Mouse (Mus musculus): ENCODE measurements at regions not wholly inside any gene's neighbourhood (a gene's known extent, or its start where the extent isn't known, plus 50 kb on each side); places are given as distances from the start of the nearest gene placed in this dataset.

DNA sequence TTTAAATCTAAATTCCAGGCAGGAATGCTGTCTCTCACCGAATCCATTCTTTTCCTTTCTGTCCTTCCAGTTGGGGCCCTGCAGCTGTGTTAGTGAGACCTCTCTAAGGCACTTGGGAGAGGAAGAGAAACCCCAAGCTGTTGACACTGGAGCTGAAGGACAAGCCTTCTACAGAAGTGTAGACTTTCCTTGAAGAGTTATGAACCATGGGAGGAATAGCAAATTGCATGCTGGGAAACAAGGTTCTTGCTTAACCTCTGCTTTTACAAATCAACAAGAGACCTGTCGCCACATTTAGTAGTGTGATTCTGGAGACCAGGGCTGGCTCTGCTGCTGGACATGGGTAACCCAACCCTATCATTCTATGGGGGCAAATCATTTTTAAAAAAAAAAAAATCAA is 200.8 kb upstream of the Sash1 start:
- intact Hi-C loops (cut with DNase I), result no loop called here

DNA sequence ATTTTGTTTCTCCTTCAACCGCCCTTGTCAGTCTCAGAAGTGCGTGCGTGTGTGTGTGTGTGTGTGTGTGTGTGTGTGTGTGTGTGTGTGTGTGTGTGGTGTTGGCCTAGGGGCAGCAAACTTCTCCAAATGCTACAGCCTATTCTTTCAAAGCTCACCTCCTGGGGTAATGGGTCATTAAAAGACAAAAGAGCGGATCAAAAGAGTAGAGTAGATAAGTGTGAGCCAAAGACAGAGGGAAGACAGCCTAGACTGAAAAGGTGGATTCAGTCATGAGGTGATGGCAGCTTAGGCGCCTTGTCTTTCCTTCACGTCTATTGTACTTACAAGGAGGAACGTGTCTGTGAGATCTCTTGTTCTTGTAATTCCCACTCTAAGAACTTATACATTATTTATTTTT is 199.6 kb upstream of the Sash1 start:
- intact Hi-C loops (cut with DNase I), result no loop called here

DNA sequence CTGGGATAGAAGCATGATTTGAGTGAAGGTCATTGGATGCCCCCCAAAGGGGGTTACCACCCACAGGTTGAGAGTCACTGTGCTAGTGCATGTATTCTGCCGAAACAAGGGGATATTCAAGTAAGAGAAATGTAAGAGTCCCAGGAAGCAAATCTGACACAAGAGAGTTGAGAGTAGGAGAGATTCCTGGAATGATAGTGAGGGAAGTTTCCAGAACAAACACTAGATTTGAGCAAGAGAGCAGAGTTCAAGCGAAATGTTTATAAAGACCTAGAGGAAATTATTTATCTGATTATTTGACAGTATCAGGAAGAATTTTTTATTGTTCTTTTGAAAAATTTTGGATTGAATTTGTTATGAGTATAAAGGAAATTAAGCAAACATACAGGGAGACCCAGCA is 189.0 kb upstream of the Sash1 start:
- intact Hi-C loops (cut with DNase I), result loop anchor here (5.0 kb wide), 1 partner anchor 288 kb away; no protein-coding TSS in a partner anchor

DNA sequence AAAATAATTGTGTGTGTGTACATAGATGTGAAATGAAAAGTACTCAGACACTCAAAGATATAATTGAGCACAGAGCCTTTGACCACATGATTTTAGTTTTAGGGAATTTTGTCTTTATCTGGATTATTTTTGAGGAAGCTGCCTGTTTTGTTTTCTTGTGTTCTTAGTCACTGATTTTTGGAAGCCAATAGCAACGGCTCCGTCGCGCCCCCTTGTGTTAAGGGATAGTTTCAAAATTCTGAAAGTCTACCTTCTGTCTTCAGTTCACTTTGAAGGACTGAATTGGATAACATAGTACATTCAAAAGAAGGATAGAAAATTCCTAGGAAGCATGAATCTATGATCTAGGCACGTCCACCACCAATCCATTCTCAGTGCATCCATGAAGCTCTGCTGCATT is 185.8 kb upstream of the Sash1 start:
- intact Hi-C loops (cut with DNase I), result no loop called here

DNA sequence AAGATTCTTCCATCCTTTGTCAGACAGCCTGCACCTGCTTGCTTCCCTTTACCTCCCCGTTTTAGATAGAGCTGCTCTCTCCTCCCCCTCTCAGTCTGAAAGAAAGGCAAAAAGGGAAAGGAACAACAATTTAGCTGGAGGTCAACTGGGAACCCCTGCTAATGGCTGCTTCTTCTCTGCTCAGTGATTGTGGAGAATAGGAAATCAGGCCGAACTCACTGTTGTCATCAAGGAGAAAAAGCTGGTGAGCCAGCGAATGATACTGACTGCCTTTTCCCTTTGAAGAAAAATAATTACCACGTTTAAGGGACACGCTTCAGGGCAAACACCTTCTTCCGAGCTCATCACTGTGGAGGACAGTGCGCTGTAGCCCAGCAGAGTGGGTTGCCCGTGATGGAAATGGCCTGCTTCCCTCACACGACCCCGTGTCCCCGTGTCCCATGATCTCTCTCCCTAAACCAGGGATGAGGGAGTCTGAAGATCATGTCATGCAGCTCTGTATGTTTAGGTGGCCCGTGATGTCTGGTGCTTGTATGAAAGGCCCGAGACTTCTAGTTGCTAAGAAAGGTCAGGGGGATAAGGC is 183.8 kb upstream of the Sash1 start:
- intact Hi-C loops (cut with DNase I), result loop anchor here (10.0 kb wide), 1 partner anchor 155 kb away; no protein-coding TSS in a partner anchor

DNA sequence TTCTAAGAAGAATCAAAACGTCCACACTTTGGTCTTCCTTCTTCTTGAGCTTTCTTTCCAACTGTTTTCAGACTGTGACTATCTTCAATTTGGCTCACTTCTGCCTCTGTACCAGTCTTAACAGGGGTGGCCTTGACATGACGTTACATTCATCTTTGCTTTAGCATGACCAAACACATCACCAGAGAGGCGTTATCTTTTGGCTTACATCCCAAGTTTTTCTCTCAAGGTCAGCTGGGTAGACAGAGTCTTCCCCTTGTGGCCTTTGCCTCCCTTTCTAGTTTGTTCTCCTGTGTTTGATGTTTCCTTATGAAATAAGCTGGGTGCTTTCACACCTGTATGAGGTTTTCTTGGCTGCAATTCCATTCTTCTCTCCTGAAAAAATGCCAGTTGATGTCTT is 180.7 kb upstream of the Sash1 start:
- intact Hi-C loops (cut with DNase I), result loop anchor here (10.0 kb wide), 1 partner anchor 152 kb away; no protein-coding TSS in a partner anchor

DNA sequence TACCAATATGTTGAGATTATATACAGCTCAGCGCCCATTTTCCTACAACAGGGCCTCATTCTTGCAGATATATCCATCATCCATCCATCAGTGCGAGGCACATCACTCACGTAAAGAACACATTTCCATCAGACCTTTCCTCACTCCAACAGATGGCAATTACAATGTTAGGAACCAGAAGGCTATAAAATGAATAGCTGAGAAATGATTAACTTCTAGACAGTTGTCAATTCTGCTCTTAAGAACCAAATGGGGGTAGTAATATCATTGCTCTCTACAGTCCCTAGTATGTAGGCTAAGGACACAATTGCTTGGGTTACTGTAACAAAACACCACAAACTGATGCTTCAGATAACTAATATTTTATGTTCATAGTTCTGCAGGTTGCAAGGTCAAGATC is 176.1 kb upstream of the Sash1 start:
- intact Hi-C loops (cut with DNase I), result loop anchor here (10.0 kb wide), 1 partner anchor 147 kb away; no protein-coding TSS in a partner anchor

DNA sequence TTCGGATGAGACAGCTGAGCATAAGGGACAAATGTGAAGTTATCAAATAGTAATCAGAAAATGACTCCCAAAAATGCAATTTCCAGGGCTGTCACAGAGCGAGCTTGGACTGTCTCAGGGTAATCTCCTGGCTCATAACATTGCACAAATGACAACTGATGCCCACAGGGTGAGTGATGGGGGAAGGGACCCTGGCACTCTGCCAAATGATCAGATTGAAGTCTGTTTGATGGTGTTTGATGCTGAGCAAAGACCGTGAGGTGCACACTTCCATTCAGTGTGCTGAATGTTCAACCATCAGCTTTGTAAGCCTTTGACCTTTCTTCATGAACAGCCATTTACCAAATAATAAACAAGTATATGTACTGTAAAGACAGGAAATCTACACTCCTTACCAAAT is 169.4 kb upstream of the Sash1 start:
- intact Hi-C loops (cut with DNase I), result loop anchor here (10.0 kb wide), 1 partner anchor 700 kb away; no protein-coding TSS in a partner anchor

DNA sequence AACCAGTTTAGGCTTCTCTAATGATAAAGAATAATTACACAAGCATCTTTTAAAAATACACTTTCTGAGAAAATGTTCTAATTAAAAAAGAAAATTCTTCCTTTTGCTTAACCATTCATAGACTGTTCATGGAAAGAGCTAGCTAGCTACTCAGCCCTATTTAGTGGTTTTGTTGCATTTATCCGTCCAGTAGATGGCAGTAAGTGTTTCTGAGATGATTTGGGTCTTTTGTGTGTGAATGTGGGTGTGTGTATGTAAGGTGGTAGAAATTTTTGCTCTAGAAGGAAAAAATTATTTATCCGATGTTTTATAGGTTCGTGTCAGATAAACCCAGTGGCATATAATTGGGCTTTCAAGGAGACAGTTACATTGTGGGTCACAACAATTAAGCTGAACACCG is 167.5 kb upstream of the Sash1 start:
- intact Hi-C loops (cut with DNase I), result loop anchor here (5.0 to 10.0 kb wide), 2 partner anchors 624 to 701 kb away; partner anchors contain the start of gene Samd5

DNA sequence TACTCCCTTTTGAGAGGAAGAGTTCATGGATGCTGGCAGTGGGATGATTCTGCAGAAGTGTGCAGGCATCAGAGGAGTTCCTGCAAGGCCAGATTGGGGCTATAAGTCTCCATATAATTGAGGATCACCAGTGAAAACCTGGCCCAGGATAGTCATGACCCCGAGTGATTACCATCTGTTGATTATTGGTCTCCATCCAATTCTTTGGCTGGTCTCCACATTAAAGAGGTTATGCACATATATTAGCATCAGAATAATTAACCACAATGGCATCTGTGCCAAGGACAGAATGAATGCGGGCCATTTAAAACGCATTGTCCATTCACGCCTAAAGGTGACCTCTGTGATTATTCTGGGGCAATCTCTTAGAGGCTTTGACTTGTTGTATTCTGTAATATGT is 161.5 kb upstream of the Sash1 start:
- intact Hi-C loops (cut with DNase I), result no loop called here

DNA sequence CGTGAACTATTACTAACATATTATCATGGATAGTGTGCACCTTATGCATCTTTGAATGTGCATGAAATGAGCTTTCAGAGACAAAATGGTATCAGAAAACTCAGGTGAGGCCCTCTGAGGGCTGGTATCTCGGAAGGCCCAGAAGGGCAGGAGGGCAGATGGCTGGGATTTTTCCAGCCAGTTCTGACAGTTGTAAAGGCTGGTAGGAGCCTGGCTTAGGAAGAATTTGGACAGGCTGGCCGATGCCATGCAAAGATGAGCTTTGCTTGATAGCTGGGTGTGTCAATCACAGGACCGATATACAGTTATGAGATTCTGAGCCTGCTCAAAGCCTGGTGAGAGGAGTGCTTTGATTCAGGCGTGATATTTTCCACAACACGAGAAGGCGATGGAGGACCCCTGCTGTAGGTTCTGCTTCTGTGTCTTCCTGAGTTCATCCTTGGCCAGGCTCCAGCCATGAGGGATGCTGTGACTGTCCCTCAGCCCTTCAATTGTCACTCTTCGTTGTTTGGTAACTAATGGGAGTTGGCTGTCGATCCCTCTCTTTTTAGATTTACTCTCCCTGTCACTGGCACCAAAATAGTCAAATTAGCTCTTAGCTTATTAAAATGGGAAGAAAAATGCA is 159.0 kb upstream of the Sash1 start:
- intact Hi-C loops (cut with DNase I), result no loop called here

DNA sequence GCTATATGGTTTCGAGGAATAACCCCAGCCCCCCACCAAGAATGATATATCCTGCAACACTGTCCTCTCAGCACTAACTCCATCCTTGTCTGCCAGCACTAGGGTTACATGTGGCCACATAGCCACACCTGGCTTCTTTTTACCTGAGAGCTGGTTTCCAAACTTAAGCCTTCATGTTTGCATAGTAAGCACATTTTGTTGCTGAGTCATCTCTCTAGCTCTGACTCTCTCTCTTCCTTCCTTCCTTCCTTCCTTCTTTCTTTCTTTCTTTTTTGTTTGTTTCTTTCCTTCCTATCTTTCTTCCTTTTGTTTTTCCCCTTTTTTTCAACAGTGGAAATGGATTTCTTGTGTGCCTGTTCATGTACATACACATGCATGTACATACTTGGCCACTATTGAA is 157.6 kb upstream of the Sash1 start:
- intact Hi-C loops (cut with DNase I), result no loop called here

DNA sequence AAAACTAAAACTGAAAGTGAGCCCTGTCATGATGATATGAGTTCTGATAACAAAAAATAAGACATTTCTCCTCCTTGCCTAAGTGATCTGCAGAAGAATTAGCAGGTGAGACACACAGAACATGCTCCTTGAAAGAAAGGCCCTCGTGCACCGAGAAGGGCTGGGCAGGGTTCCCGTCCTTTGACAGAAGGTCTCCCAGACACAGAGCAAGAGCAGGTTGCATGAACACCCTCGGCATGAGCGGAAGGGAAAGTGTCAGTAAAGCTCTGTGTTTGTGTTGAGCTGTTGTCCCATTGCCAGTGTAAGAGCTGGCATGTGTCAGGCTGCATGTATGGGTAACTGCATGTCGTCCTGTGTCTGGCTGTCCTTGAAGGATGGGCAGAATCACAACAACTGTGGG is 144.6 kb upstream of the Sash1 start:
- intact Hi-C loops (cut with DNase I), result no loop called here

DNA sequence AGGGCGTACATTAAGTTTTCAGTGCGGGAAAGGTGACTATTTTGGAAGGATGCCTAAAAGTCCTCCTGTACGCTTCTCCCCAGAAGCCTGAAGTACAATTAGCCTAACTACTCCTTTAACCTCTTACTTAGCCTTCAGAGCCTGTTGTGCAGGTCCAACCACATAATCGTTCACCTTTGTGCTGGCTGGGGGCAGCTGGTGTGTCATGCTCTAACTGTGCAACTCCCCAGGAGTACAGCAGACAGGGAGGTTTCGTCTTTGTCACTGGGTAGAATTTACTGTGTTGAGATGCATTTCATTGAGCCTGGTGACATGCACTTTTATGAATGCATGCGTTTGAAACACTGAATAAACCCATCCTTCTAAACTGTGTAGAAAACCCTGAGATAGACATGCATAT is 143.6 kb upstream of the Sash1 start:
- intact Hi-C loops (cut with DNase I), result no loop called here

DNA sequence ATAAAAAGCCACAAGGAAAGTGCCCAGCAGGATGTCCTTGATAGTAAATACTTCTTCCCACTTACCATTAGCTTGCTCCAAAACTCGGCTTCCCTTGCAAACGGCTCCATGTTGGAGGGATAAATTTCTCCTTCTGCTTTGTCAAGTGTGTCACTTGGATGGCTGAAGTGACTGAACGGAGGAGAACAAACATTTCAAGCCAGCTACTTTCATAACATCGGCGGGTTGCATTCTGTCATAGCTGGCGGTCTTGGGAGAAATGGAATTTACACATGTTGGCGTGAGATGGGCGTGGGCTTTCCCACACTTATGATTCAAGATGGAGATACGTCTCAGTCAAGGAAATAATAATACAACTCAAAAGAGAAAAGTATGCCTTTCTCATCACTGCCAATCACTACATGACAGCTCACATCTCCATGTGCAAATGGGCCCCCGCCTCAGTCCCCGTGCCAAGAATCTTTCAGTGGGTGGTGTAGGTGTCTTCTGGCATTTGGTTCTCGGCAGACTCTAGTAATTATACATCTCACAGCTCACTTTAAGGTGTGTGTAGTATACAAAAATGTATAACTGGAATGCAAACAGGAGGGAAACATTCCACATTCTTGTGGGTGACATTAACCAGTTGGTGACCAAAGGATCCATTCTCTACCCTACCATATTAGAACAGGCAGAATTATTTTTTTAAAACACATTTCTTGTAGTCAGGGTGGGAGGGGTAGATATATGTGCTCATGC is 141.4 kb upstream of the Sash1 start:
- intact Hi-C loops (cut with DNase I), result no loop called here

DNA sequence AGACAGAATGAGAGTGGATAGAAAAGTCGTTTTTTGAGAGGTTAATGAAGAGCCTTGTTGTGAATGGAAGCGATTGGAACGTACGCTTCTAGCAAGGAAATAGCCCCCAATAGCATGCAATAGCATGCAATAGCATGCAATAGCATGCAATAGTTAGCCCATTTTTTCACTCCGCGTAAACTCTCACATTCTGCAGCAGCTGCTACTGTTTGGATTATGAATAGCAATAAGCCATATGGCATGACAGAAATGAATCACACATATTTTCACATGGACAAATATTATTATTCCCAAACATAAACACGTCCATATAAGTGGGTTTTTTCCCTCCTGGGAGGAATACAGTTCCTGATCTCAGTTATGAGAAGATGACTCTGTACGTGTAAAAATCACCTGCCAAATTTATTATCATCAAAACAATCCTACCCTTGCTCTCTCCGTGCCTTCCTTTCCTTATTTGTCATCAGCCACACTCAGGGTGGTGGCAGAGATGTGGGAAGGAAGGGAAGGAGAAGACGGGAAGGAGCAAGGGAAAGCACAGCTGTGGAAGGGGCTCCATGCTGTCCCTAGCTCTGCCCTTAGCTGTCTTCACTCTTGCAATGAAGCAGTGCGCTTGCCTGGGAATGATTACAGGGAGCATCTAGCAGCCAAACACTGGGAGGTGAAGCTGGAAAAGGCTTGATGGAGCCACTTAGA is 129.1 kb upstream of the Sash1 start:
- intact Hi-C loops (cut with DNase I), result loop anchor here (5.0 kb wide), 1 partner anchor 662 kb away; the partner anchor contains the start of gene Samd5

DNA sequence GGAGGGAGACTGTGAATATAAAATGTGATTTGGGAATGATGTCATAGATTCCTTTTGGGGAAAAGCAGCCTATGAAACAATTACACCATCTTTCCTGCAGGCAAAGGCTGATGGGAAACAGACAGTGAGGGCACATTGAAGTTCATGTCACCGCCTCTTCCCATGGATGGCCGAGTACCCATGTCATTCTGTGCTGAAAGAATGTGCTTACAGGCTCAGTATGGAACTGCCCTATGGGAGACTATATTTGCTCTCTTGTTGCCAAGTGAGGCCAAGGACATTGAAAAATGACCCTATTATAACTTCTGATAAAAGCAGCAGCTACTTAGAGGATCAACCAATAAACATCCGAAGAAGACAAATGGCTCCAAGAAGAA is 127.7 kb upstream of the Sash1 start:
- intact Hi-C loops (cut with DNase I), result loop anchor here (5.0 kb wide), 1 partner anchor 664 kb away; the partner anchor contains the start of gene Samd5

DNA sequence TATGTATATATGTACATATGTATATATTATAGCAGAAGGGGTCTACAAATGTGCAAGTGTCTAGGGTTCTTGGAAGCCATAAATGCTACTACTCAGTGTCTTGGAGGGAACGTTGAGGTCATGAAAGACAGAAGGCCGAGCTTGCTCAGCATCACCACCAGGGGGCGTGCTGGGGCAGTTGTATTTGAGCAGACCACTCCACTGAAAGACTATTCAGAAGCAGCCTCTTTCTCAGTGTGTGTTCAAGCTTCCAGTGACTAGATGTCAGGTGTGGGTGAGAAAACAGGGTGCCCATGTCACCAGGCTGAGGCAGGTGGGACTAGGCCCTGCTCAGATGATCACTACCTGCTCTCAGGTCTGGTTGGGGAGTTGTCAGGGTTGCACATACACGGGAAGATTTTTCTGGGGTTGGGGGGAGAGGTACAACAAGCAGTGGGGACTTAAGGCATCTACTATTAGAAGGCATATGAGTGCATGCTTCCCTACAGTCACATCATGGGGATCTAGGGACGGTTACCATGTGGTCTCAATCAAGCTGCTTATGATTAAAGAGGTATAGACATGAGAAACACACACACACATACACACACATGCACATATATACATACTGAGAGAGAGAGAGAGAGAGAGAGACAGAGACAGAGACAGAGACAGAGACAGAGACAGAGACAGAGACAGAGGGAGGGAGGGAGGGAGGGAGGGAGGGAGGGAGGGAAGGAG is 127.1 kb upstream of the Sash1 start:
- intact Hi-C loops (cut with DNase I), result loop anchor here (5.0 kb wide), 1 partner anchor 664 kb away; the partner anchor contains the start of gene Samd5

DNA sequence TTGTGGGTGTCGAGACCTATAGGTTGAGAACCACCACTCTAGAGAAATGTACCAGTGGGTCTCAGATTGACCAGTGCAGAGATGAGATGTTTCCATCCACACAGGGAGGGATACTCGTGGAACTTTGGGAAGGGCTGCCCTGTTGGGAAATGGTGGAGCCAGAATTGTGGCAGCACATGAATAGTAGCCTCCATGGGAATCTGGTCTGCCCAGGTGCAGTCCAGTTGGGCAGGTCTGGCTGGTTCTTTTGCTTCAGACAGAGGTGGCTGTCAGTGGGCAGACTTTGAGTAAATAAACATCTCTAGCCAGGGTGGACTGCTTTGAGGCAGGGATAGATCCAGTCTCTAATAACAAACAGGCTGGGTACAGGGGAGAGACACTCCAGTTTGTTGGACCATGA is 126.0 kb upstream of the Sash1 start:
- intact Hi-C loops (cut with DNase I), result loop anchor here (5.0 kb wide), 1 partner anchor 665 kb away; the partner anchor contains the start of gene Samd5

DNA sequence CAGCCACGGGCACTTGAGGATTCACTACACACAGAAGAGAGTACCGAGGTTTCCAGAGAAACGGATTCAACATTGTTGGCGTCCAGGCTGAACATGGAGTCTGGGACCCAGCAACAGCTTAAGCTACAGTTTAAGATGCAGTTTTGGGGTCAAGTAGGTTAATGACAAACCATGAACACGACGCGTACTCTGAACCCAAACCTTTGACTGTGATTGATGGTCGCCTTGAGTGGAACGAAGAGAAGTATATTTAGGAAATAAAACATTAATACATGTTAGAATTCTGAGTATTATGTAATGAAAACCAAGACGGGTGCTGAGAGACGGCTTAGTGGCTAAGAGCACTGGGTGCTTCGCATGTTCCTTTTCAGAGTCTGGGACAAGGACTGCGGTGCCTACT is 124.3 kb upstream of the Sash1 start:
- intact Hi-C loops (cut with DNase I), result loop anchor here (5.0 kb wide), 1 partner anchor 667 kb away; the partner anchor contains the start of gene Samd5

All from adrenal gland (tissue).